Mouse (Mus musculus): ENCODE measurements around the gene Trim8.

DNA sequence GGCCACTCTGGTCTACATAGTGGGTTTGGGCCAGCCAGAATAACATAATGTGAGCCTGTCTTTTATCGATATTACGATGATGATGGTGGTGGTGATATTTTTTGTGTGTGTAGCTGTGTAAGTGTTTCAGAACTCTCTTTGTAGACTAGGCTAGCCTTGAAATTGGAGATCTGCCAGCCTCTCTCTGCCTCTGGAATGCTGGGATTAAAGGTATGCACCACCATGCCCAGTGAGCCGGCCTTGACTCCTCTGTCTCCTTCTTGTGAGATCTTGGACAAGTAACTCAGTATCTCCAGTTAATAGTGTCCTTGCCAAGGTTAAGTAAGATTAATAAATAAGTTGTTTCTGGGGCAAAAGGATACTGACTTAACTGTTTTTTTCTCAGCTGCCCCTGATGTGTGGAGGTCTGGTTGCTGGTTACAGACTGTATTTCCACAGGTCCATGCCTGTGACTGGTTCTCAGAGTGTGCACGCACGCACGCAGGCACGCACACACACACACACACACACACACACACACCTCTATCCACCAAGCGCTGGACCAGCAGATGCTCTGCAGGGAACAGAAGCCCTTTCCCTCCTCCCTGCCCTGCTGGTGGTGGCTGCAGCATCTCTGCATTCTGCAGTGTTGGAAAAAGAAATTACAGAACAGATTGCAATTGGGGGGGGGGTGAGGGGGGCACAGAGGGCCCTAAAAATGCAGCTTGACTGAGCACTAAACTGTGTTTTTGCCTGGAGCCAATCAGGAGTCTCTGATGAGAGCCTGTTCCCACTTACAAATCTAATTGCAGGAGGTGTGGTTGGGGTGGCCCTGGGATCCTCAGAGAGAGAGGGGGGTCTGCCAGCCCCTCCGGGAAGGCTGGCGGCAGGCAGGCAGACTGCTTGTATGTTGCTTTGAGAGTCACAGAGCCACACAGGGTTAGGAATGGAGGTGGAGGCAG, 24.5 kb downstream of the Trim8 start:
- TF ChIP-seq CTCF (IDR thresholded peaks at IDR 0.05; ENCODE audit: borderline replicate concordance, insufficient read depth, low read length) (no peak), POLR2A (IDR thresholded peaks at IDR 0.05; ENCODE audit: low read depth, low read length) (no peak)
